Mouse (Mus musculus) cerebellum, adult 9-10 months (tissue): ENCODE data around the gene Trp53bp2.
A peak's percentile ranks its signal among the peaks of the same experiment; 100 is the strongest.

Experiments used
- DNase-seq: peaks from one replicate; pipeline ENCODE4 v3.0.0; 2022

Trp53bp2 gene

GRCm38 (mm10) chr1:182408684-182409327, at the start of gene Trp53bp2:
Gene Trp53bp2, plus strand, starts transcription at chr1:182409172.
- DNase-seq: peak; percentile 99

- no peak for DNase-seq
Observed at GRCm38 (mm10) chr1:182362703-182363102, 46.3 kb upstream of the Trp53bp2 start.

GRCm38 (mm10) chr1:182363683-182364404, 45.1 kb upstream of the Trp53bp2 start:
- no peak for DNase-seq

- DNase-seq: no peak
Observed at GRCm38 (mm10) chr1:182368309-182368708, 40.7 kb upstream of the Trp53bp2 start.

- no peak for DNase-seq
Observed at GRCm38 (mm10) chr1:182368782-182369181, 40.2 kb upstream of the Trp53bp2 start.

GRCm38 (mm10) chr1:182369435-182369834, 39.5 kb upstream of the Trp53bp2 start:
- DNase-seq: no peak

GRCm38 (mm10) chr1:182371891-182372290, 37.1 kb upstream of the Trp53bp2 start:
- DNase-seq: no peak

GRCm38 (mm10) chr1:182376221-182376620, 32.8 kb upstream of the Trp53bp2 start:
- peak; percentile 84 for DNase-seq

- peak; percentile 19 for DNase-seq
Observed at GRCm38 (mm10) chr1:182376826-182377225, 32.1 kb upstream of the Trp53bp2 start.

GRCm38 (mm10) chr1:182377519-182377918, 31.5 kb upstream of the Trp53bp2 start:
- DNase-seq: no peak

- DNase-seq: no peak
Observed at GRCm38 (mm10) chr1:182378205-182378835, 30.7 kb upstream of the Trp53bp2 start.

GRCm38 (mm10) chr1:182378876-182379275, 30.1 kb upstream of the Trp53bp2 start:
- peak; percentile 15 for DNase-seq

GRCm38 (mm10) chr1:182380683-182381082, 28.3 kb upstream of the Trp53bp2 start:
- no peak for DNase-seq

- DNase-seq: no peak
Observed at GRCm38 (mm10) chr1:182381327-182381726, 27.6 kb upstream of the Trp53bp2 start.

GRCm38 (mm10) chr1:182383096-182383495, 25.9 kb upstream of the Trp53bp2 start:
- DNase-seq: no peak

GRCm38 (mm10) chr1:182386449-182386848, 22.5 kb upstream of the Trp53bp2 start:
- no peak for DNase-seq

GRCm38 (mm10) chr1:182388729-182389128, 20.2 kb upstream of the Trp53bp2 start:
- DNase-seq: no peak

- DNase-seq: no peak
Observed at GRCm38 (mm10) chr1:182398171-182398570, 10.8 kb upstream of the Trp53bp2 start.

GRCm38 (mm10) chr1:182398780-182399179, 10.2 kb upstream of the Trp53bp2 start:
- DNase-seq: no peak

- DNase-seq: no peak
Observed at GRCm38 (mm10) chr1:182399205-182399604, 9.8 kb upstream of the Trp53bp2 start.

- DNase-seq: no peak
Observed at GRCm38 (mm10) chr1:182399908-182400307, 9.1 kb upstream of the Trp53bp2 start.

GRCm38 (mm10) chr1:182403076-182403475, 5.9 kb upstream of the Trp53bp2 start:
- no peak for DNase-seq

GRCm38 (mm10) chr1:182406621-182407020, 2.4 kb upstream of the Trp53bp2 start:
- no peak for DNase-seq

GRCm38 (mm10) chr1:182408243-182408642, 729 bp upstream of the Trp53bp2 start:
- peak; percentile 76 for DNase-seq
